Mouse (Mus musculus): ENCODE measurements around the gene Pim1. TPM values are rescaled to one million over a fixed set of nuclear protein-coding genes. Genes with fewer than 3 reads are reported as not detected.

Gene Pim1
- polyA plus RNA-seq, 1 experiment from 2014 or later = 32.2 TPM

- no peak overlapping the region for H3K27ac ChIP-seq
- H3K4me1 ChIP-seq = 0 out of 2 replicates have a peak, but pooled peaks cover 2% of the 10 kb centered on the region
- no peaks in the 10 kb centered on the region for H3K27me3 ChIP-seq (ENCODE audit: poor library complexity, severe bottlenecking)
- WGBS = 98% methylated on average over 3 of the region's 3 CpGs
- H3K36me3 ChIP-seq (replicated peaks) = no peaks in the 10 kb centered on the region
- no peaks in the 10 kb centered on the region for H3K9me3 ChIP-seq
- no peak for DNase-seq (ENCODE audit: extremely low spot score, low spot score)
- no peak overlapping the region for H3K4me3 ChIP-seq
These were observed 15.4 kb upstream of the Pim1 start for GRCm38 (mm10) chr17:29475142-29475541.

DNA sequence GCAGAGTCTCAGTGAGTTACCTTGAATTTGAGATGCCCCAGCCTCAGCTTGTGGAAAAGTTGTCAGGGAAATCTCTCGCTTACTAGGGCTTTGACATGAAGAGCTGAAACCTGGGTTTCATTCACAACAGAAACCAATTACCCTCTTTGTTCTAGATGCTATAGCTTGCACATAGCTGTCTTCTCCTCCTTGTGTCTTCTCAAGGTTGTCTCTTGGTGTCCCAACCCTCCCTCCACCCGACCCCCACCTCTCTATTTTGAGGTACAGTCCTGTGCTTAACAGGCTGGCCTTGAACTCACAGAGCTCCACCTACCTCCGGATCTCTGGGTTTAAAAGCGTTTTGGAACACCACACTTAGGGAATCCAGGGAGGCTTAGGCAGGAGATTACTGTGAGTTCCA is 14.1 kb upstream of the Pim1 start:
- DNase-seq (ENCODE audit: extremely low spot score, low spot score) = no peak
- Histone ChIP-seq H3K27ac (no peak overlapping the region), H3K9me3 (no peaks in the 10 kb centered on the region), H3K27me3 (ENCODE audit: poor library complexity, severe bottlenecking) (no peaks in the 10 kb centered on the region), H3K4me1 (peaks cover 4% of the 10 kb centered on the region; the same call in 1 of the 2 replicates), H3K4me3 (no peak overlapping the region), H3K36me3 (replicated peaks) (no peaks in the 10 kb centered on the region)
- 82% methylated on average over 4 of the region's 4 CpGs for WGBS

DNA sequence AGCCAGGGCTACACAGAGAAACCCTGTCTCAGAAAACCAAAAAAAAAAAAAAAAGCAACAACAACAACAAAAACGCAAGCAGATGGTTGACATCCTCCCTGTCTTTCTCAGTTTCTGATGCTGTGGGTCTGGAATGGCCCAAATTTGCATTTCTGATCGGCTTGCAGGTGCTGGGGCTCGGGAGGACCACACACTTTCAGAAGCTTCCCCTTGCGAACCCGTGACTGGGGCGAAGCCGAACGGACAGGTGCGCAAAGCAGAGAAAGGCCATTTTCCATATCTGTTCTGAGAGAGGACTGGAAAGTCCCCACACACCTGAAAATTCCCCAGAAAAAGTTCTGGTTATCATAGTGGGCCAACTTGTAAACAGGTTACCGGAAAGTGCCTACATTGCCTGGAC is 13.2 kb upstream of the Pim1 start:
- H3K9me3 ChIP-seq = peaks cover 2% of the 10 kb centered on the region; the same call in 1 of the 2 replicates
- WGBS = 92% methylated on average over 10 of the region's 10 CpGs

GRCm38 (mm10) chr17:29478271-29478670 is 12.3 kb upstream of the Pim1 start:
- Histone ChIP-seq H3K4me1 (peaks cover 4% of the 10 kb centered on the region; the same call in 1 of the 2 replicates), H3K4me3 (no peak overlapping the region), H3K9me3 (peaks cover 10% of the 10 kb centered on the region; the same call in 1 of the 2 replicates), H3K27me3 (ENCODE audit: poor library complexity, severe bottlenecking) (no peaks in the 10 kb centered on the region), H3K27ac (no peak overlapping the region), H3K36me3 (replicated peaks) (0 out of 2 replicates have a peak, but pooled peaks cover 3% of the 10 kb centered on the region)
- 95% methylated on average over 4 of the region's 4 CpGs for WGBS
- no peak for DNase-seq (ENCODE audit: extremely low spot score, low spot score)

More for the DNA sequence above, 13.2 kb upstream of the Pim1 start:
- Histone ChIP-seq H3K4me3 (no peak overlapping the region), H3K27me3 (ENCODE audit: poor library complexity, severe bottlenecking) (no peaks in the 10 kb centered on the region), H3K36me3 (replicated peaks) (0 out of 2 replicates have a peak, but pooled peaks cover 3% of the 10 kb centered on the region), H3K27ac (no peak overlapping the region), H3K4me1 (peaks cover 4% of the 10 kb centered on the region; the same call in 1 of the 2 replicates)
- DNase-seq (ENCODE audit: extremely low spot score, low spot score) = no peak

DNA sequence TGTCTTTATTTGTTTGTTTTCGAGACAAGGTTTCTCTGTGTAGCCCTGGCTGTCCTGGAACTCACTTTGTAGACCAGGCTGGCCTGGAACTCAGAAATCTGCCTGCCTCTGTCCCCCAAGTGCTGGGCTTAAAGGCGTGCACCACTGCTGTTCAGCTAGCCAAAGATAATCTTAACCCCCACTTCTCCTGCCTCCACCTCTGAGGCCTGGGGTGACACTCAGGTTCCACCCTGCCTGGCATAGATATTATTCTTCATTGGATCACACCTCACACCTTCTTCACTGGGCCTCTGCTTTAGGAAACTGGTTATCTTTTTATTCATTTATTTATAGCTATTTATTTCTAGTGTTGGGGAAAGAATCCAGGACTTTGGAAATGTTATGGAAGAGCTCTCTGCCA is 10.3 kb upstream of the Pim1 start:
- H3K27me3 ChIP-seq (ENCODE audit: poor library complexity, severe bottlenecking) = no peaks in the 10 kb centered on the region

DNA sequence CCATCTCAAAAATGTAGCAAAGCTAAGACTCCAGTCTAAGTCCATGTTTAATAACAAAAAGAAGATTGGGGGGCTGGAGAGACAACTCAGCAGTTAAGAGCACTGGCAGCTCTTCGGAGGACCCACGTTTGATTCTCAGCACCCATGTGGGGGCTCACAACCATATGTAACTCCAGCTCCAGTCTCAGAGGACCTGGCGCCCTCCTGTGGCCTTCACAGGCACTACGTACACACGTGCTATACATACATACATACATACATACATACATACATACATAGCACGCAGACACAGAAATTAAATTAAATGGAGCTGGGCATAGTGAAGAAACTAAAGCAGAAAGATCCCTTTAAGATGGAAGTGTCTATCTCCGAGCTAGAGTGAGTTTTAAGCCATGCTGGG is 7.9 kb upstream of the Pim1 start:
- DNase-seq (ENCODE audit: extremely low spot score, low spot score) = no peak
- Histone ChIP-seq H3K4me3 (no peak overlapping the region), H3K36me3 (replicated peaks) (0 out of 2 replicates have a peak, but pooled peaks cover 3% of the 10 kb centered on the region), H3K9me3 (peaks cover 10% of the 10 kb centered on the region; the same call in 1 of the 2 replicates), H3K27ac (no peak overlapping the region), H3K27me3 (ENCODE audit: poor library complexity, severe bottlenecking) (no peaks in the 10 kb centered on the region), H3K4me1 (peaks cover 4% of the 10 kb centered on the region; the same call in 1 of the 2 replicates)
- 93% methylated on average over 7 of the region's 7 CpGs for WGBS

More for the DNA sequence above, 10.3 kb upstream of the Pim1 start:
- Histone ChIP-seq H3K4me3 (no peak overlapping the region), H3K9me3 (peaks cover 10% of the 10 kb centered on the region; the same call in 1 of the 2 replicates), H3K27ac (no peak overlapping the region), H3K4me1 (peaks cover 4% of the 10 kb centered on the region; the same call in 1 of the 2 replicates), H3K36me3 (replicated peaks) (0 out of 2 replicates have a peak, but pooled peaks cover 3% of the 10 kb centered on the region)
- no peak for DNase-seq (ENCODE audit: extremely low spot score, low spot score)
- 84% methylated on average over 2 of the region's 2 CpGs for WGBS

- 0 out of 2 replicates have a peak, but pooled peaks cover under 1% of the 10 kb centered on the region for H3K27me3 ChIP-seq (ENCODE audit: poor library complexity, severe bottlenecking)
- peaks cover 10% of the 10 kb centered on the region; the same call in 1 of the 2 replicates for H3K9me3 ChIP-seq
- 92% methylated on average over 2 of the region's 2 CpGs for WGBS
These were observed 7.3 kb upstream of the Pim1 start for GRCm38 (mm10) chr17:29483282-29483681.

DNA sequence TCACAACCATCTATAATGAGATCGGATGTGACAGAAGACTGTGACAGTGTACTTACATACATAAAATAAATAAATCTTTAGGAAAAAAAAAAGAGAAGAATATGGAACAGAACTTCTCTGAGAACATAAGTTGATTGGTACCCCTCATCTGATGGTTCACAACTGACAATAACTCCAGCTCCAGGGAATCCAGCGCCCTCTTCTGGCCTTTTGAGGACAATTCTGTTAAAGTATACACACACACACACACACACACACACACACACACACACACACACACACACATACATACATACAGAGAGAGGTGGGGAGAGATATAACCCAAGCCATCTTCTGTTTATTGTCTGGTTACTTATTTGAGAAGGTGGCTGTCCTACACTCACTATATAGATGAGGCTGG is 6.1 kb upstream of the Pim1 start:
- Histone ChIP-seq H3K27ac (no peak overlapping the region), H3K4me1 (peaks cover 17% of the 10 kb centered on the region), H3K4me3 (no peak overlapping the region), H3K9me3 (peaks cover 10% of the 10 kb centered on the region; the same call in 1 of the 2 replicates), H3K36me3 (replicated peaks) (0 out of 2 replicates have a peak, but pooled peaks cover 3% of the 10 kb centered on the region), H3K27me3 (ENCODE audit: poor library complexity, severe bottlenecking) (0 out of 2 replicates have a peak, but pooled peaks cover 4% of the 10 kb centered on the region)
- WGBS = 85% methylated on average over 2 of the region's 2 CpGs
- DNase-seq (ENCODE audit: extremely low spot score, low spot score) = no peak

More at GRCm38 (mm10) chr17:29483282-29483681, 7.3 kb upstream of the Pim1 start:
- Histone ChIP-seq H3K27ac (no peak overlapping the region), H3K4me3 (no peak overlapping the region), H3K4me1 (peaks cover 6% of the 10 kb centered on the region), H3K36me3 (replicated peaks) (0 out of 2 replicates have a peak, but pooled peaks cover 3% of the 10 kb centered on the region)
- no peak for DNase-seq (ENCODE audit: extremely low spot score, low spot score)

- peaks cover 10% of the 10 kb centered on the region; the same call in 1 of the 2 replicates for H3K9me3 ChIP-seq
- peaks cover 23% of the 10 kb centered on the region for H3K4me1 ChIP-seq
- no peak for DNase-seq (ENCODE audit: extremely low spot score, low spot score)
- 81% methylated on average over 3 of the region's 3 CpGs for WGBS
- H3K27ac ChIP-seq = no peak overlapping the region
- H3K36me3 ChIP-seq (replicated peaks) = 0 out of 2 replicates have a peak, but pooled peaks cover 3% of the 10 kb centered on the region
- 0 out of 2 replicates have a peak, but pooled peaks cover 4% of the 10 kb centered on the region for H3K27me3 ChIP-seq (ENCODE audit: poor library complexity, severe bottlenecking)
- no peak overlapping the region for H3K4me3 ChIP-seq
These were observed 5.0 kb upstream of the Pim1 start for GRCm38 (mm10) chr17:29485336-29486233.

GRCm38 (mm10) chr17:29488257-29488977 is 2.1 kb upstream of the Pim1 start:
- no peak overlapping the region for H3K4me3 ChIP-seq
- H3K9me3 ChIP-seq = no peaks in the 10 kb centered on the region
- peaks cover 5% of the 10 kb centered on the region for H3K36me3 ChIP-seq (replicated peaks)
- 79% methylated on average over 8 of the region's 8 CpGs for WGBS
- peaks cover 41% of the 10 kb centered on the region for H3K4me1 ChIP-seq
- H3K27ac ChIP-seq = peak overlapping the region; percentile 97
- H3K27me3 ChIP-seq (ENCODE audit: poor library complexity, severe bottlenecking) = 0 out of 2 replicates have a peak, but pooled peaks cover 4% of the 10 kb centered on the region
- DNase-seq (ENCODE audit: extremely low spot score, low spot score) = no peak

DNA sequence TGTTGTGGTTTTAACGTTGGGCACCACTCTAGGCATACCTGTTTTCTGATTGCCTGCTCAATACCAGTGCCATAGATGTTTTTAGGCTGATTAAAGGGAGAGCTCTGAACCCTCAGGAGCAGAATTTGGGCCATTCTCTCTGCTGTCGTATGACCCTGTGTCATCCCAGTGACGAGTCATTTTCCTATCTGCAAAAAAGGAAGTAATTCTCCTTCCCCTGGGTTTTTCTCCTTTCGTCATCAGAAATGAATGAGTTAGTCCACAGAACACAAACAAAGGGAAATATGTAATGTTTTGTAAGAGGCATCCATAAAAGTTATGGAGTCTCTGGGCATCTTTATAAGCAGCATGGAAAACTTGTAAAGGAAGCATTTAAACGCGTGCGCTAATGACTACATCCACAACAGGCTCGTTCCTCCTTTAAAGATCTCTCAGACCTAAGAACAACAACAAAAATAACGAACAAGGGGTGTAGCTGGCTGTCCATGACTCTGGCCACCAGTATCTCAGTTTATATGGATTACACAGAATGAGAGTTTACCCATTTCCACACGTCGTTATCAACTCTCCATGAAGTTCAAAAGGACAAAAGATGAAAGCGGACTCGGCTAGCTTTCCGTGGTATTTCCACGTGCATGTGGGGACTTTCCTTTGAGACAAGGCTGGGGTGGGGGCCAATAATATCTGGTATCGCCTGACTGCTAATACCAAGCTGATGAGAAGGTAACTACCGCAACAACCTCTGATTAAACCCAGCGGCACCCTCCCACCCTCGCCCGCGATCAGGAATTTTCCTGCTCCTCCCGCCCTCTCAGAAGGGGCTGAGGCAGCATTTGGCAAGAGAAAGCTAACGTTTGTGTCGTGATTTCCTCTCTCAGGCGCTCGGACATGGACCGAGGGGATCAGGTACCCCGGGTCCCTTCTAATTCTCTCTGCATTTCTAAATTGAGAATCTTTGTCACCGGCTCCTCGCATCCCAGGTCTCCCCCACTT is 1.3 kb upstream of the Pim1 start:
- Histone ChIP-seq H3K4me3 (peak overlapping the region; percentile 98), H3K9me3 (no peaks in the 10 kb centered on the region), H3K4me1 (peaks cover 50% of the 10 kb centered on the region), H3K36me3 (replicated peaks) (peaks cover 13% of the 10 kb centered on the region), H3K27ac (peak overlapping the region; percentile 97), H3K27me3 (ENCODE audit: poor library complexity, severe bottlenecking) (0 out of 2 replicates have a peak, but pooled peaks cover 4% of the 10 kb centered on the region)
- no peak for DNase-seq (ENCODE audit: extremely low spot score, low spot score)
- WGBS = 7% methylated on average over 30 of the region's 30 CpGs

All from forebrain, embryonic 10.5 days (tissue).